Mouse (Mus musculus) left cerebral cortex, adult 18-20 months (tissue): ENCODE results near the gene Runx1. TPM values are rescaled to one million over a fixed set of nuclear protein-coding genes. Genes with fewer than 3 reads are reported as not detected.

Experiments
- DNase-seq, 2 experiments: peaks; one replicate each; pipeline ENCODE4 v3.0.0; 2021 to 2022; ENCODE audit warnings: low spot score in 2 of 2, mixed read lengths in 1 of 2
- total RNA-seq, 2 experiments: library from RNA; stranded (reverse); gene quantifications; 2 replicates each; pipeline ENCODE4 v1.2.3; 2021

Runx1 gene
- total RNA-seq, 2 experiments from 2014 or later, result 1.6 to 1.8 TPM

GRCm38 (mm10) chr16:92621859-92622258 is 204.1 kb downstream of the Runx1 start:
- DNase-seq, result no peak

GRCm38 (mm10) chr16:92620841-92621518 is 205.0 kb downstream of the Runx1 start:
- no peak for DNase-seq

- DNase-seq, result no peak
Measured at GRCm38 (mm10) chr16:92616839-92617238, 209.1 kb downstream of the Runx1 start.

- no peak for DNase-seq
Measured at GRCm38 (mm10) chr16:92615234-92615799, 210.6 kb downstream of the Runx1 start.

GRCm38 (mm10) chr16:92612546-92612945 is 213.4 kb downstream of the Runx1 start:
- no peak for DNase-seq

GRCm38 (mm10) chr16:92611641-92612149 is 214.3 kb downstream of the Runx1 start:
- no peak for DNase-seq

GRCm38 (mm10) chr16:92610464-92610863 is 215.5 kb downstream of the Runx1 start:
- no peak for DNase-seq

GRCm38 (mm10) chr16:92609717-92610077 is 216.3 kb downstream of the Runx1 start:
- DNase-seq, result no peak

GRCm38 (mm10) chr16:92609006-92609716 is 216.8 kb downstream of the Runx1 start:
- DNase-seq, result no peak

- no peak for DNase-seq
Measured at GRCm38 (mm10) chr16:92608180-92608960, 217.6 kb downstream of the Runx1 start.

GRCm38 (mm10) chr16:92606491-92606965 is 219.4 kb downstream of the Runx1 start:
- DNase-seq, result no peak

- peak in 1 of 2 experiments; percentile 19 for DNase-seq
Measured at GRCm38 (mm10) chr16:92605606-92606490, 220.1 kb downstream of the Runx1 start.

GRCm38 (mm10) chr16:92602504-92602903 is 223.4 kb downstream of the Runx1 start:
- DNase-seq, result no peak

- no peak for DNase-seq
Measured at GRCm38 (mm10) chr16:92601270-92601826, 224.6 kb downstream of the Runx1 start.

- DNase-seq, result no peak
Measured at GRCm38 (mm10) chr16:92599451-92599850, 226.5 kb downstream of the Runx1 start.

- no peak for DNase-seq
Measured at GRCm38 (mm10) chr16:92597655-92598054, 228.3 kb downstream of the Runx1 start.

GRCm38 (mm10) chr16:92592207-92592606 is 233.7 kb downstream of the Runx1 start:
- no peak for DNase-seq

- no peak for DNase-seq
Measured at GRCm38 (mm10) chr16:92591783-92592182, 234.2 kb downstream of the Runx1 start.

GRCm38 (mm10) chr16:92587836-92588235 is 238.1 kb downstream of the Runx1 start:
- no peak for DNase-seq

- DNase-seq, result no peak
Measured at GRCm38 (mm10) chr16:92581767-92582166, 244.2 kb downstream of the Runx1 start.
